8 mouse cellular contexts compared by ENCODE assay signal in the genomic region with DNA sequence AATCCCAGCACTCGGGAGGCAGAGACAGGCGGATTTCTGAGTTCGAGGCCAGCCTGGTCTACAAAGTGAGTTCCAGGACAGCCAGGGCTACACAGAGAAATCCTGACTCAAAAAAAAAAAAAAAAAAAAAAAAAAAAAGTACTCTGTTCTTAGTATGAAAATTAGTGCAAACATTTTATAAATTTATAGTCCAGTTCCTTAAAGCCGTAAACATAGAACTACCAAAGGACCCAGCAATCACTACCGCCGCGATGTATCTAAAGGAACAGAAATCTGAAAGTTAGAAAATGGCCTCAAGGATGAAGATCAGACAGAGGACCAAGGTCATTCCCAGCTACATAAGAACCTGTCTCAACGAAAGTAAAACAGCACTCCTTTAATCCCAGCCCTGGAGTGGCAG. TPM values are rescaled to one million over a fixed set of nuclear protein-coding genes. Genes with fewer than 3 reads are reported as not detected.
DNase-seq lines count a peak whose midpoint lies in the region; ATAC-seq and TF ChIP-seq lines count a peak whose summit lies in the region.
"Had no signal": no experiment of that assay in that cellular context is flagged by ENCODE, and none has a peak within 500 bp of the region (broad histone marks: within the 10 kb centered on the region; RNA-seq: fewer than 3 reads in every experiment).

No protein-coding gene starts in this region.

- peaks cover 22% of the 10 kb centered on the region for H3K36me3 ChIP-seq in lung, embryonic 15.5 days
- H3K36me3 ChIP-seq in forebrain, embryonic 12.5 days (replicated peaks), result peaks cover 31% of the 10 kb centered on the region
- H3K36me3 ChIP-seq in limb, embryonic 14.5 days (ENCODE audit: control insufficient read depth, insufficient read depth, low read length), result peaks cover 31% of the 10 kb centered on the region
- H3K36me3 ChIP-seq in stomach, embryonic 15.5 days, result peaks cover 22% of the 10 kb centered on the region

- peak overlapping the region; percentile 78 for H3K9ac ChIP-seq in lung, embryonic 15.5 days
- H3K9ac ChIP-seq in forebrain, embryonic 12.5 days, result peak overlapping the region; percentile 74
- peak overlapping the region; percentile 83 for H3K9ac ChIP-seq in limb, embryonic 14.5 days (ENCODE audit: low read depth, low read length, severe bottlenecking)
- H3K9ac ChIP-seq in stomach, embryonic 15.5 days, result 0 out of 2 replicates have a peak overlapping the region, but pooled peaks have one; percentile 63

- 80% methylated on average over 8 of the region's 8 CpGs for WGBS in lung, embryonic 15.5 days
- WGBS in forebrain, embryonic 12.5 days, result 82% methylated on average over 8 of the region's 8 CpGs
- WGBS in limb, embryonic 14.5 days, result 79% methylated on average over 8 of the region's 8 CpGs
- WGBS in stomach, embryonic 15.5 days, result 80% methylated on average over 8 of the region's 8 CpGs

- H3K4me2 ChIP-seq in lung, embryonic 15.5 days, result peak overlapping the region; percentile 83
- peak overlapping the region; percentile 66 for H3K4me2 ChIP-seq in forebrain, embryonic 12.5 days
- H3K4me2 ChIP-seq in limb, embryonic 14.5 days (replicated peaks; ENCODE audit: low read depth, low read length, severe bottlenecking), result peak overlapping the region; percentile 63
- peak overlapping the region; percentile 83 for H3K4me2 ChIP-seq in stomach, embryonic 15.5 days

- no peaks in the 10 kb centered on the region for H3K27me3 ChIP-seq in lung, embryonic 15.5 days
- no peaks in the 10 kb centered on the region for H3K27me3 ChIP-seq in forebrain, embryonic 12.5 days
- no peaks in the 10 kb centered on the region for H3K27me3 ChIP-seq in limb, embryonic 14.5 days (ENCODE audit: control insufficient read depth, insufficient read depth, low read length)
- no peaks in the 10 kb centered on the region for H3K27me3 ChIP-seq in stomach, embryonic 15.5 days (replicated peaks)

- H3K4me1 ChIP-seq in lung, embryonic 15.5 days, result no peaks in the 10 kb centered on the region
- H3K4me1 ChIP-seq in forebrain, embryonic 12.5 days, result no peaks in the 10 kb centered on the region
- no peaks in the 10 kb centered on the region for H3K4me1 ChIP-seq in limb, embryonic 14.5 days (ENCODE audit: control insufficient read depth, insufficient read depth, low read length)
- H3K4me1 ChIP-seq in stomach, embryonic 15.5 days, result no peaks in the 10 kb centered on the region

- ATAC-seq in lung, embryonic 15.5 days (ENCODE audit: borderline replicate concordance, extremely low read depth, low FRiP score, low TSS enrichment), result no peak
- no peak for ATAC-seq in forebrain, embryonic 12.5 days (ENCODE audit: low FRiP score)
- no peak for ATAC-seq in limb, embryonic 14.5 days (ENCODE audit: low FRiP score, low read depth)
- ATAC-seq in stomach, embryonic 15.5 days (ENCODE audit: insufficient read depth, low FRiP score, low read depth), result no peak

- no peak for DNase-seq in lung, adult 18-20 months
- no peak for DNase-seq in limb, embryonic 14.5 days (ENCODE audit: low spot score)
- no peak for DNase-seq in frontal cortex, postnatal 25 days (ENCODE audit: low spot score in 2 of 2)
- no peak for DNase-seq in c-Kit-positive CD71-positive TER-119-positive erythroid progenitor cells, embryonic 14.5 days (ENCODE audit: low spot score)
- DNase-seq: right cerebral cortex, adult 18-20 months had no signal

- H3K9me3 ChIP-seq in lung, embryonic 15.5 days, result 0 out of 2 replicates have a peak, but pooled peaks cover 2% of the 10 kb centered on the region
- peaks cover 15% of the 10 kb centered on the region for H3K9me3 ChIP-seq in forebrain, embryonic 12.5 days
- H3K9me3 ChIP-seq in limb, embryonic 14.5 days (ENCODE audit: control insufficient read depth, low read length), result peaks cover 16% of the 10 kb centered on the region
- H3K9me3 ChIP-seq in stomach, embryonic 15.5 days, result no peaks in the 10 kb centered on the region; the same call in 1 of the 2 replicates

- no peak overlapping the region for H3K27ac ChIP-seq in lung, embryonic 15.5 days
- no peak overlapping the region for H3K27ac ChIP-seq in forebrain, embryonic 12.5 days
- H3K27ac ChIP-seq in limb, embryonic 14.5 days (replicated peaks; ENCODE audit: low read depth, low read length), result no peak overlapping the region
- no peak overlapping the region for H3K27ac ChIP-seq in stomach, embryonic 15.5 days

- peak overlapping the region; percentile 77 for H3K4me3 ChIP-seq in lung, embryonic 15.5 days
- H3K4me3 ChIP-seq in forebrain, embryonic 12.5 days (replicated peaks), result peak overlapping the region; percentile 59
- peak overlapping the region; percentile 68 for H3K4me3 ChIP-seq in limb, embryonic 14.5 days (replicated peaks; ENCODE audit: low read length)
- peak overlapping the region; percentile 65 for H3K4me3 ChIP-seq in stomach, embryonic 15.5 days (replicated peaks)

- TF ChIP-seq POLR2A in limb, embryonic 14.5 days (IDR thresholded peaks at IDR 0.05; ENCODE audit: borderline replicate concordance, extremely low read depth, insufficient read depth, insufficient read length), result no peak

RNA-seq across cellular contexts. Expression of a gene that starts 0.9 kb away (rescaled TPM):
- 5.3 and 5.5 TPM in 2 replicates for polyA plus RNA-seq in lung, embryonic 15.5 days (2015; fragmentation: Nextera tagmentation; extraction: Ambion mirVana)
- 7.7 and 8.3 TPM in 2 replicates for polyA plus RNA-seq in forebrain, embryonic 12.5 days (2016; fragmentation: Nextera tagmentation; extraction: Ambion mirVana)
- 1.9 and 2.6 TPM in 2 replicates for polyA plus RNA-seq in limb, embryonic 14.5 days (2012; rRNA removed)
- 6.4 and 7.3 TPM in 2 replicates for polyA plus RNA-seq in limb, embryonic 14.5 days (2014; fragmentation: Nextera tagmentation; extraction: Ambion mirVana)
- 3.9 and 4.4 TPM in 2 replicates for polyA plus RNA-seq in stomach, embryonic 15.5 days (2015; fragmentation: Nextera tagmentation; extraction: Ambion mirVana)

RNA-seq across cellular contexts. Expression of a gene that starts 33.3 kb away (rescaled TPM):
- 20.1 and 24.7 TPM in 2 replicates for polyA plus RNA-seq in lung, embryonic 15.5 days (2015; fragmentation: Nextera tagmentation; extraction: Ambion mirVana)
- 10.1 and 11.3 TPM in 2 replicates for polyA plus RNA-seq in forebrain, embryonic 12.5 days (2016; fragmentation: Nextera tagmentation; extraction: Ambion mirVana)
- polyA plus RNA-seq in limb, embryonic 14.5 days (2012; rRNA removed), result 11.2 and 13.6 TPM in 2 replicates
- 19.6 and 19.7 TPM in 2 replicates for polyA plus RNA-seq in limb, embryonic 14.5 days (2014; fragmentation: Nextera tagmentation; extraction: Ambion mirVana)
- 31.1 and 33.5 TPM in 2 replicates for polyA plus RNA-seq in stomach, embryonic 15.5 days (2015; fragmentation: Nextera tagmentation; extraction: Ambion mirVana)

RNA-seq across cellular contexts. Expression of a gene that starts 48.7 kb away (rescaled TPM):
- 22.0 and 22.3 TPM in 2 replicates for polyA plus RNA-seq in lung, embryonic 15.5 days (2015; fragmentation: Nextera tagmentation; extraction: Ambion mirVana)
- 35.7 and 36.8 TPM in 2 replicates for polyA plus RNA-seq in forebrain, embryonic 12.5 days (2016; fragmentation: Nextera tagmentation; extraction: Ambion mirVana)
- polyA plus RNA-seq in limb, embryonic 14.5 days (2012; rRNA removed), result 18.9 and 21.2 TPM in 2 replicates
- 19.3 and 25.7 TPM in 2 replicates for polyA plus RNA-seq in limb, embryonic 14.5 days (2014; fragmentation: Nextera tagmentation; extraction: Ambion mirVana)
- polyA plus RNA-seq in stomach, embryonic 15.5 days (2015; fragmentation: Nextera tagmentation; extraction: Ambion mirVana), result 15.7 and 20.1 TPM in 2 replicates
